Mouse (Mus musculus): ENCODE data around the gene Rif1. TPM values are rescaled to one million over a fixed set of nuclear protein-coding genes. Genes with fewer than 3 reads are reported as not detected.
A peak's percentile ranks its signal among the peaks of the same experiment; 100 is the strongest.

The Rif1 gene
- polyA plus RNA-seq, 1 experiment from 2014 or later, result 17.3 TPM

DNA sequence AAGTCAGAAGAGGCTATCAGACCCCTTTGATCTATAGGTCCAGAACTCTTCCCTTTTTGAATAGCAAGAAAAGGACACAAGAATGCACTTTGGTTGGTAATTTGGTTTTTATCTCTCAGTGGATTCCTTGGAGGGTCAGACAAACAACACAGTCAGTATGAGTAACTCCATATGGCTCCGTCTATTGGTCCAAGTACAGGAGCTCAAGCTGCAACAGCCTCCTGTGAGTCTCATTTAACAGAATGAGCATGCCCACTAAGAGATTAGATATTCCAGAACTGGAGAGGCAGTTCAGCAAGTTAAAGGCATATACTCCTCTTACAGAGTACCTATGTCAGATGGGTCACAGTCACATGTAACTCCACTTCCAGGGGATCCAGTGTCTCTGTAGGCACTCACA is 15.5 kb upstream of the Rif1 start:
- Histone ChIP-seq H3K4me1 (ENCODE audit: control insufficient read depth, insufficient read depth, low read length) (no peaks in the 10 kb centered on the region), H3K4me2 (ENCODE audit: low read depth, low read length) (no peak overlapping the region), H3K27me3 (ENCODE audit: control insufficient read depth, insufficient read depth, low read length) (no peaks in the 10 kb centered on the region), H3K9ac (ENCODE audit: low read length) (no peak overlapping the region), H3K36me3 (ENCODE audit: control insufficient read depth, insufficient read depth, low read length) (no peaks in the 10 kb centered on the region), H3K9me3 (replicated peaks; ENCODE audit: control insufficient read depth, low read length) (no peaks in the 10 kb centered on the region), H3K27ac (ENCODE audit: low read length) (no peak overlapping the region), H3K4me3 (replicated peaks; ENCODE audit: low read length) (no peak overlapping the region)
- WGBS, result 60% methylated on average over 1 of the region's 1 CpGs
- no peak for ATAC-seq (ENCODE audit: insufficient read depth, low FRiP score)

DNA sequence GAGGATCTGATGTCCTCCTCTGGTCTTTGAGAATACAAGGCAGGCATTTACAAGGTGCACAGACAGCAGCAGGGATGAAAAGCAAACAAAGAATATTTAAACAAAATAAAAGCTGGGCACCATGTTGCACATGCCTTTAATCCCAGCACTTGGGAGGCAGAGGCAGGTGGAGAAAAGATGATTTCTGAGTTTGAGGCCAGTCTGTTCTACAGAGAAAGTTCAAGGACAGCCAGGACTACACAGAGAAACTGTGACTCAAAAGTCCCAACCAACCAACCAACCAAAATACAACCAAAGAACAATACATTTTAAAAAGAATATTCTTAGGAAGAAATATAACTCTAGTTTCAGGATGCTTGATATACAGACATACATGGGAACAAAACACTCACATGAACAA is 15.0 kb upstream of the Rif1 start:
- no peak for ATAC-seq (ENCODE audit: insufficient read depth, low FRiP score)
- Histone ChIP-seq H3K4me2 (ENCODE audit: low read depth, low read length) (no peak overlapping the region), H3K4me1 (ENCODE audit: control insufficient read depth, insufficient read depth, low read length) (no peaks in the 10 kb centered on the region), H3K9me3 (replicated peaks; ENCODE audit: control insufficient read depth, low read length) (no peaks in the 10 kb centered on the region), H3K27me3 (ENCODE audit: control insufficient read depth, insufficient read depth, low read length) (no peaks in the 10 kb centered on the region), H3K36me3 (ENCODE audit: control insufficient read depth, insufficient read depth, low read length) (no peaks in the 10 kb centered on the region), H3K27ac (ENCODE audit: low read length) (no peak overlapping the region), H3K9ac (ENCODE audit: low read length) (no peak overlapping the region), H3K4me3 (replicated peaks; ENCODE audit: low read length) (no peak overlapping the region)

DNA sequence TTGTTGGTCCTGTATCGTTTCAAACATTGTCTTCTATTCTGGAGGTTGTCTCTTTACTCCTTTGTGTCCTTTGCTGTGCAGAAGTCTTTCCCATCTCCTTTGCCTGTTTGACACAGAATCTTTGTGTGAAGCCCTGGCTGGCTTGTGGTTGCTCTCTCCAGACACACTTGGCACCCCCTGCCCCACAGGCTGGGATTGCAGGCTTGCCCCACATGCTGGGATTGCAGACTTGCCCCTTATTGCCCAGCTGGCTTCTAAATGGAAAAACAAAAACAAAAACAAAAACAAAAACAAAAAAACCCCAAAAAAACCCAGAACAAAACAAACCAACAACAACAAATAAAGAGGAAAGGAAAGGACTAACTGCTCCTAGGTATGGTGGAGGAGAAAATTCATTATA is 4.0 kb upstream of the Rif1 start:
- ATAC-seq (ENCODE audit: insufficient read depth, low FRiP score), result no peak
- Histone ChIP-seq H3K36me3 (ENCODE audit: control insufficient read depth, insufficient read depth, low read length) (no peaks in the 10 kb centered on the region), H3K4me3 (replicated peaks; ENCODE audit: low read length) (no peak overlapping the region), H3K9ac (ENCODE audit: low read length) (no peak overlapping the region), H3K4me1 (ENCODE audit: control insufficient read depth, insufficient read depth, low read length) (peaks cover 4% of the 10 kb centered on the region), H3K9me3 (replicated peaks; ENCODE audit: control insufficient read depth, low read length) (no peaks in the 10 kb centered on the region), H3K27ac (ENCODE audit: low read length) (no peak overlapping the region), H3K4me2 (ENCODE audit: low read depth, low read length) (no peak overlapping the region), H3K27me3 (ENCODE audit: control insufficient read depth, insufficient read depth, low read length) (no peaks in the 10 kb centered on the region)
- 62% methylated on average over 1 of the region's 1 CpGs for WGBS

DNA sequence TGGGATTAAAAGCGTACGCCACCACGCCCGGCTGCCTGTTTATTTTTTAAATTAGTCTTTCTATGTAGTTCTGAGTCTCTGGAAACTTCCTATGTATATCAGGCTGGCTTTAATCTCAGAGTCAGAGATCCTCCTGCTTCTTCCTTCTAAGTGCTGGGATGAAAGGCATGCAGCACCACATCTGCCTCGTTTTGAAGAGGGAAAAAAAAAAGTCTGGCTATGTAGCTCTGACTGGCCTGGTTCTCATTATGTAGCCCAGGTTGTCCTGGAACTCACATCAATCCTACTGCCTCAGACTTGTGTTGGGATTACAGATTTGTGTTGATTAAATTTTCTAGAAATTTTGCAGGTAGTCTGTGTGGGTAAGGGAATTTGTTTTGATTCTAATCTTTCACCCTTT is 1.8 kb upstream of the Rif1 start:
- Histone ChIP-seq H3K4me3 (replicated peaks; ENCODE audit: low read length) (no peak overlapping the region), H3K9ac (ENCODE audit: low read length) (no peak overlapping the region), H3K27ac (ENCODE audit: low read length) (no peak overlapping the region), H3K36me3 (ENCODE audit: control insufficient read depth, insufficient read depth, low read length) (peaks cover 6% of the 10 kb centered on the region; the same call in 1 of the 2 replicates), H3K9me3 (replicated peaks; ENCODE audit: control insufficient read depth, low read length) (no peaks in the 10 kb centered on the region), H3K4me1 (ENCODE audit: control insufficient read depth, insufficient read depth, low read length) (peaks cover 4% of the 10 kb centered on the region), H3K4me2 (ENCODE audit: low read depth, low read length) (no peak overlapping the region), H3K27me3 (ENCODE audit: control insufficient read depth, insufficient read depth, low read length) (no peaks in the 10 kb centered on the region)
- 84% methylated on average over 5 of the region's 5 CpGs for WGBS
- ATAC-seq (ENCODE audit: insufficient read depth, low FRiP score), result no peak

DNA sequence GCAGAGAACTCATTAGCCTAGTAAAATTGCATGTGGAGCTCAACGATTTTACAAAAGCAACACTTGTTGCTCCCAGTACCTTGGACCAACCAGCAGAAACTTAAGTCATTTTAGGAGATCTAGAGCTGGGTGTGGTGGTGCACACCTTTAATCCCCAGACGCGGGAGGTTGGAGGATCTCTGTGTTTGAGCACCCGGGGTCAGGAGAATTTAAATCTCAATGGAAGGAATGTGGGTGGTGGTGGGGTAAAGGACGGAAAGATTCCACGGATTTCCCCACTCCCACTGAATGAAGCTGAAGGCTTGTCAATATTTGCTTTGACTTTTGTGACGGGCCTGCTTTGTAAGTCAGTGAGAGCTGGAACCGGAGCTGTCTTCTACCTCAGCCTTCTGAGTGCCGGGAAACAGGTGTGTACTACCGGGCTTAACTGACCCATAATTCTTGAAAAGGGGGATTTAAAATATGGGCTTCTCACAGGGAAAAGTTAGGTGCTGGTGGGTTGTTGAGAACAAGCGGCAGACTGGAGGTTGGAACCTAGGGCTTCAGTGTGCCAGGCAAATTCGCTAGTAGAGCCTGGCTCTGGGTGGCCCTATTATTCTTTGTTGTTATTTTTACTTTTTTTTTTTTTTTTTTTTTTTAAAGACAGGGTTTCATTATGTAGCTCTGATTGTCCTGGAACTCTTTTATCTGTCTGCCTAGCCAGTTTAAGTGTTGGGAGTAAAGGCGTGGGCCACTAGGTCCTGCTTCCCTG is 1.2 kb upstream of the Rif1 start:
- H3K4me1 ChIP-seq (ENCODE audit: control insufficient read depth, insufficient read depth, low read length), result peaks cover 4% of the 10 kb centered on the region
- peaks cover 6% of the 10 kb centered on the region; the same call in 1 of the 2 replicates for H3K36me3 ChIP-seq (ENCODE audit: control insufficient read depth, insufficient read depth, low read length)
- 0 out of 2 replicates have a peak overlapping the region, but pooled peaks have one; percentile 84 for H3K4me3 ChIP-seq (replicated peaks; ENCODE audit: low read length)
- no peak overlapping the region for H3K9ac ChIP-seq (ENCODE audit: low read length)
- H3K4me2 ChIP-seq (ENCODE audit: low read depth, low read length), result peak overlapping the region; percentile 68
- H3K9me3 ChIP-seq (replicated peaks; ENCODE audit: control insufficient read depth, low read length), result no peaks in the 10 kb centered on the region
- H3K27me3 ChIP-seq (ENCODE audit: control insufficient read depth, insufficient read depth, low read length), result no peaks in the 10 kb centered on the region
- 46% methylated on average over 13 of the region's 13 CpGs for WGBS
- ATAC-seq (ENCODE audit: insufficient read depth, low FRiP score), result no peak
- H3K27ac ChIP-seq (ENCODE audit: low read length), result peak overlapping the region; percentile 94; the same call in 1 of the 2 replicates

DNA sequence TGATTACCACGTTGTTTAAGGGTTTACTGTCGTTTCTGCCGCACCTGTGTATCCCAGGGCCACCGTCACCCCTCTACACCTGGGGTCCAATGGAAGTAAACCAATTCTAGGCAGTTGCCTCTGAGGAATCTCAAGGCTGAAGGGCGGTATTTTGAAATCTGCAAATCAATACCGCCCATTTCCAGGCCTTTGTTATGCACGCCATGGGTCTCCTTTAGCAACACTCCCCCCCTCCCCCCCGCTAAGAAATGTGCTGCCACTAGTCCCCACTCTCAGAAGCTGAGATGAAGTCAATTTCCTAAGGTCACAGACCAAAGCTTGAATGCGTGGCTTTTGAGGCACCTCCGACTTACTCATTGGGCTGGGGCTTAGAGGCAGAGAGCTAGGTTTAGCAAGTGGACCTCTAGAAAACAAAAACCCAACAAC is 554 bp upstream of the Rif1 start:
- peak; percentile 11; the same call in 1 of the 2 replicates for ATAC-seq (ENCODE audit: insufficient read depth, low FRiP score)
- Histone ChIP-seq H3K4me1 (ENCODE audit: control insufficient read depth, insufficient read depth, low read length) (peaks cover 4% of the 10 kb centered on the region), H3K9me3 (replicated peaks; ENCODE audit: control insufficient read depth, low read length) (no peaks in the 10 kb centered on the region), H3K36me3 (ENCODE audit: control insufficient read depth, insufficient read depth, low read length) (peaks cover 9% of the 10 kb centered on the region; the same call in 1 of the 2 replicates), H3K9ac (ENCODE audit: low read length) (peak overlapping the region; percentile 90), H3K27ac (ENCODE audit: low read length) (peak overlapping the region; percentile 94), H3K27me3 (ENCODE audit: control insufficient read depth, insufficient read depth, low read length) (no peaks in the 10 kb centered on the region), H3K4me2 (ENCODE audit: low read depth, low read length) (peak overlapping the region; percentile 68), H3K4me3 (replicated peaks; ENCODE audit: low read length) (peak overlapping the region; percentile 84)
- 9% methylated on average over 10 of the region's 10 CpGs for WGBS

DNA sequence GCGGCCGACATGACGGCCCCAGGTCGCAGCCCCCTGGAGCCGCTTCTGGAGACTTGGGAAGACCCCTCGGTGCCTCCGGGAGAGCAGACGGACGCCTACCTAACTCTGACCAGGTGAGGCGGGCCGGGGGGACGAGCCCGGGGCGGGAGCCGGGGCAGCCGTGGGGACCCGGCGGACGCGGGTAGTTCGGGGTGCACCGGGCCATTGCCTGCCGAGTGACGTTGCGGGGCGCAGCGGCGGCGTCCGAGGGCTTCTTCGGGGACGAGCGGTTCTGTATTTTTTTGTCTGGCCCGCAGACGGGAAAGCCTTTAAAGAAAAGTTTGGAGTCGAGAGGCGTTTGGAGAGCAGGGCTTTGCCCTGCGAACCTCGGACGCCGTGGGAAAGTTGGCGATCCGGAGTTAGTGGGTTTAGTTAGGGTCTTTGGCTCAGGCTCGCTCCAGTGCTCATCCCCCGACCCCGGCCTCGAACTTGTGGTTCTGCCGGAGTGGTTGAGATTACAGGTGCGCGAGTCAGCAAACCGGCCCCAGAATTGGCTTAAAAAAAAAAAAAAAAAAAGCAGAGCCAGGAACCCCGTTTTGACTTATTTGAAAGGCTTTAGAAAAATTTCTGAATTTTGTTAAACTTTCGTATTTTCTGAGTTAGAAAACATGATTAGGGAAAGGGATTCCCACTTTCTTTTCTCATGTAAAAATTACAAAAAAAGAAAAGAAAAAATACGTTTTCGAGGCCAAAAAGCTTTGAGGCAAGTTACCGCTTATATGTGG is 691 bp downstream of the Rif1 start:
- H3K4me1 ChIP-seq (ENCODE audit: control insufficient read depth, insufficient read depth, low read length), result peaks cover 4% of the 10 kb centered on the region
- peak; percentile 48; the same call in 1 of the 2 replicates for ATAC-seq (ENCODE audit: insufficient read depth, low FRiP score)
- peak overlapping the region; percentile 90 for H3K9ac ChIP-seq (ENCODE audit: low read length)
- peak overlapping the region; percentile 94 for H3K27ac ChIP-seq (ENCODE audit: low read length)
- peaks cover 14% of the 10 kb centered on the region; the same call in 1 of the 2 replicates for H3K36me3 ChIP-seq (ENCODE audit: control insufficient read depth, insufficient read depth, low read length)
- 2% methylated on average over 56 of the region's 56 CpGs for WGBS
- peak overlapping the region; percentile 68 for H3K4me2 ChIP-seq (ENCODE audit: low read depth, low read length)
- no peaks in the 10 kb centered on the region for H3K9me3 ChIP-seq (replicated peaks; ENCODE audit: control insufficient read depth, low read length)
- peak overlapping the region; percentile 84 for H3K4me3 ChIP-seq (replicated peaks; ENCODE audit: low read length)
- H3K27me3 ChIP-seq (ENCODE audit: control insufficient read depth, insufficient read depth, low read length), result no peaks in the 10 kb centered on the region

DNA sequence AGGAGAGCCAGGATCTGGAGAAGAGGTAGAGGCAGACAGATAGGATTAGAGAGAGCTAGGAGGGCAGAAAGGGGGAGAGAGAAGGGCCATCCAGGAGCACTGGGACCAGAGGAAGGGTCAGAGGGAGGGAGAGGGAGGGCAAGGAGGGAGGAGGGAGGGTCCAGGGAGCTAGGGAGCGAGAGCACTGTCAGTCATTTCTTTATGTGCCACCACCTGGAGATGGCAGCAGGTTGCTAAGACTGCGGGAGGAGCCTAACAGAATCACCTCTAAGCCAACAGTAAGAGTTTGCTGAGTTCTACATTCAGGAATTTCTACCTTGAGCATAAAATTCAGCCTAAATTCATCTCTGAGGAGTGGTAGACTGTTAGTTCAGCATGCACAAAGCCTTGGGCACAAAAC is 6.0 kb downstream of the Rif1 start:
- no peak overlapping the region for H3K9ac ChIP-seq (ENCODE audit: low read length)
- WGBS, result 71% methylated on average over 2 of the region's 2 CpGs
- no peak for ATAC-seq (ENCODE audit: insufficient read depth, low FRiP score)

DNA sequence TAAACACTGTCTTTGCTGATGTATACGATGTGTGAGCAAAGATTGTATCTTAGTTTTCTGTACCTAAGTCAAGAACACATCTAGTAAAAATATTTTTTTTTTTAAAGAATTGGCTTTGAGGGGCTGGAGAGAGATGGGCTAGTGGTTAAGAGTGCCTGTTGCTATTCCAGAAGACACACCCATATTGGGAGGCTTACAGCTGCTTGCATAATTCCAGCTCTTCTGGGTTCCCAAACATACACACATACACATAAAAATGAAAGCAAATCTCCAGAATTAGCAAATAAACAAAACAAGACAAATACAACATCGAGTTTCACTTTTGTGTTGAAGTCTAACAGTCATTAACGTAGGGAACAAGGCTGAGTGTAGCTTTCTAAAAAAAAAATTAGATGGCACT is 11.4 kb downstream of the Rif1 start:
- Histone ChIP-seq H3K36me3 (ENCODE audit: control insufficient read depth, insufficient read depth, low read length) (peaks cover 21% of the 10 kb centered on the region; the same call in 1 of the 2 replicates), H3K27me3 (ENCODE audit: control insufficient read depth, insufficient read depth, low read length) (no peaks in the 10 kb centered on the region), H3K27ac (ENCODE audit: low read length) (no peak overlapping the region), H3K9me3 (replicated peaks; ENCODE audit: control insufficient read depth, low read length) (no peaks in the 10 kb centered on the region), H3K9ac (ENCODE audit: low read length) (no peak overlapping the region), H3K4me3 (replicated peaks; ENCODE audit: low read length) (no peak overlapping the region), H3K4me1 (ENCODE audit: control insufficient read depth, insufficient read depth, low read length) (no peaks in the 10 kb centered on the region), H3K4me2 (ENCODE audit: low read depth, low read length) (no peak overlapping the region)
- WGBS, result 89% methylated on average over 3 of the region's 3 CpGs
- ATAC-seq (ENCODE audit: insufficient read depth, low FRiP score), result no peak

More for the DNA sequence above, 6.0 kb downstream of the Rif1 start:
- Histone ChIP-seq H3K4me1 (ENCODE audit: control insufficient read depth, insufficient read depth, low read length) (no peaks in the 10 kb centered on the region; the same call in 1 of the 2 replicates), H3K9me3 (replicated peaks; ENCODE audit: control insufficient read depth, low read length) (no peaks in the 10 kb centered on the region), H3K4me3 (replicated peaks; ENCODE audit: low read length) (no peak overlapping the region), H3K36me3 (ENCODE audit: control insufficient read depth, insufficient read depth, low read length) (peaks cover 31% of the 10 kb centered on the region; the same call in 1 of the 2 replicates), H3K4me2 (ENCODE audit: low read depth, low read length) (no peak overlapping the region), H3K27me3 (ENCODE audit: control insufficient read depth, insufficient read depth, low read length) (no peaks in the 10 kb centered on the region), H3K27ac (ENCODE audit: low read length) (no peak overlapping the region)

Data from stomach, embryonic 16.5 days (tissue).